Mouse (Mus musculus) midbrain, embryonic 11.5 days (tissue): ENCODE data around the gene Timp2. TPM values are rescaled to one million over a fixed set of nuclear protein-coding genes. Genes with fewer than 3 reads are reported as not detected.

ENCODE experiments used
- ATAC-seq: fragments of 200-750 bp; cut with Nextera tagmentation; 2 replicates; pipeline ENCODE4 v1.8.0; 2017; ENCODE audit warnings: moderate TSS enrichment, moderate library complexity; ENCODE audit not compliant: low FRiP score
- DNase-seq: peaks from one replicate; pipeline ENCODE4 v3.0.0; 2015; ENCODE audit warnings: low spot score; ENCODE audit errors: missing footprints
- H3K27ac ChIP-seq: fragments of 300-500 bp; sonication (generic); 2 replicates; pipeline ENCODE4 v1.5.1; 2014; ENCODE audit warnings: low read depth, low read length
- H3K27me3 ChIP-seq: fragments of 300-500 bp; sonication (generic); 2 replicates; pipeline ENCODE4 v1.6.1; 2014; ENCODE audit warnings: mild to moderate bottlenecking, low read length, moderate library complexity, mixed read lengths; ENCODE audit not compliant: control insufficient read depth, insufficient read depth
- H3K36me3 ChIP-seq: fragments of 300-500 bp; sonication (generic); 2 replicates; pipeline ENCODE4 v1.6.1; 2014; ENCODE audit warnings: mild to moderate bottlenecking, low read length, moderate library complexity, mixed read lengths; ENCODE audit not compliant: control insufficient read depth, insufficient read depth
- H3K4me1 ChIP-seq: fragments of 300-500 bp; sonication (generic); 2 replicates; pipeline ENCODE4 v1.6.1; 2014; ENCODE audit warnings: low read length; ENCODE audit not compliant: control insufficient read depth, insufficient read depth
- H3K4me2 ChIP-seq: fragments of 300-500 bp; sonication (generic); 2 replicates; pipeline ENCODE4 v1.6.1; 2014; ENCODE audit warnings: mild to moderate bottlenecking, moderate library complexity
- H3K4me3 ChIP-seq: fragments of 300-500 bp; sonication (generic); 2 replicates; pipeline ENCODE4 v1.5.1; 2014; ENCODE audit warnings: low read depth, low read length
- H3K9ac ChIP-seq: fragments of 300-500 bp; sonication (generic); 2 replicates; pipeline ENCODE4 v1.6.1; 2014; ENCODE audit warnings: low read length
- H3K9me3 ChIP-seq: fragments of 300-500 bp; sonication (generic); 2 replicates; pipeline ENCODE4 v1.6.1; 2016; ENCODE audit warnings: low read length; ENCODE audit not compliant: control insufficient read depth
- WGBS: fragments of 180-500 bp; shearing (Covaris S2); extraction: QIAGEN DNeasy Blood & Tissue Kit; methylation state at CpG from one replicate; pipeline ENCODE4 v1.1.7; 2014; 5-methylcytosine and 5-hydroxymethylcytosine counted together
- polyA plus RNA-seq: library from polyadenylated mRNA; unstranded; fragments of >200 nt; fragmentation: Nextera tagmentation; extraction: Ambion mirVana; gene quantifications from 2 replicates; pipeline ENCODE4 v1.2.1, GENCODE M21; 2014

Gene Timp2
- polyA plus RNA-seq, 1 experiment from 2014 or later, result 40.1 TPM

GRCm38 (mm10) chr11:118348419-118348818, 7.1 kb downstream of the Timp2 start:
- no peak overlapping the region for H3K27ac ChIP-seq
- H3K9ac ChIP-seq, result no peak overlapping the region
- no peaks in the 10 kb centered on the region for H3K9me3 ChIP-seq
- H3K4me2 ChIP-seq, result no peak overlapping the region
- DNase-seq (no peak), ATAC-seq (no peak)
- H3K36me3 ChIP-seq, result no peaks in the 10 kb centered on the region; the same call in 1 of the 2 replicates
- H3K27me3 ChIP-seq, result no peaks in the 10 kb centered on the region
- peaks cover 4% of the 10 kb centered on the region; the same call in 1 of the 2 replicates for H3K4me1 ChIP-seq
- no peak overlapping the region for H3K4me3 ChIP-seq
- WGBS, result 82% methylated on average over 3 of the region's 3 CpGs

- H3K4me1 ChIP-seq, result no peaks in the 10 kb centered on the region
- ATAC-seq (no peak), DNase-seq (no peak)
- no peak overlapping the region for H3K4me2 ChIP-seq
- no peak overlapping the region for H3K4me3 ChIP-seq
- no peak overlapping the region for H3K27ac ChIP-seq
- 92% methylated on average over 12 of the region's 12 CpGs for WGBS
- no peaks in the 10 kb centered on the region for H3K9me3 ChIP-seq
- no peak overlapping the region for H3K9ac ChIP-seq
- H3K27me3 ChIP-seq, result no peaks in the 10 kb centered on the region
- no peaks in the 10 kb centered on the region for H3K36me3 ChIP-seq
These were observed 7.6 kb downstream of the Timp2 start for GRCm38 (mm10) chr11:118347911-118348310.

- Histone ChIP-seq H3K9ac (no peak overlapping the region), H3K4me3 (no peak overlapping the region), H3K27ac (no peak overlapping the region), H3K4me2 (no peak overlapping the region), H3K36me3 (no peaks in the 10 kb centered on the region), H3K4me1 (peaks cover 3% of the 10 kb centered on the region), H3K9me3 (no peaks in the 10 kb centered on the region), H3K27me3 (no peaks in the 10 kb centered on the region)
- WGBS, result 99% methylated on average over 2 of the region's 2 CpGs
- DNase-seq (no peak), ATAC-seq (no peak)
These were observed 8.1 kb downstream of the Timp2 start for GRCm38 (mm10) chr11:118347391-118347790.

- WGBS, result 90% methylated on average over 8 of the region's 8 CpGs
- no peak for ATAC-seq
- Histone ChIP-seq H3K4me3 (no peak overlapping the region), H3K27ac (no peak overlapping the region), H3K4me2 (no peak overlapping the region), H3K9ac (no peak overlapping the region), H3K4me1 (peaks cover 11% of the 10 kb centered on the region), H3K27me3 (no peaks in the 10 kb centered on the region), H3K36me3 (no peaks in the 10 kb centered on the region), H3K9me3 (no peaks in the 10 kb centered on the region)
- no peak for DNase-seq
These were observed 9.0 kb downstream of the Timp2 start for GRCm38 (mm10) chr11:118346395-118347096.

GRCm38 (mm10) chr11:118345693-118346092, 9.8 kb downstream of the Timp2 start:
- DNase-seq, result no peak
- H3K27me3 ChIP-seq, result no peaks in the 10 kb centered on the region
- no peaks in the 10 kb centered on the region for H3K9me3 ChIP-seq
- WGBS, result 88% methylated on average over 4 of the region's 4 CpGs
- H3K9ac ChIP-seq, result no peak overlapping the region
- no peak overlapping the region for H3K27ac ChIP-seq
- peaks cover 11% of the 10 kb centered on the region for H3K4me1 ChIP-seq
- H3K4me3 ChIP-seq, result no peak overlapping the region
- no peak overlapping the region for H3K4me2 ChIP-seq
- H3K36me3 ChIP-seq, result no peaks in the 10 kb centered on the region
- ATAC-seq, result no peak

DNA sequence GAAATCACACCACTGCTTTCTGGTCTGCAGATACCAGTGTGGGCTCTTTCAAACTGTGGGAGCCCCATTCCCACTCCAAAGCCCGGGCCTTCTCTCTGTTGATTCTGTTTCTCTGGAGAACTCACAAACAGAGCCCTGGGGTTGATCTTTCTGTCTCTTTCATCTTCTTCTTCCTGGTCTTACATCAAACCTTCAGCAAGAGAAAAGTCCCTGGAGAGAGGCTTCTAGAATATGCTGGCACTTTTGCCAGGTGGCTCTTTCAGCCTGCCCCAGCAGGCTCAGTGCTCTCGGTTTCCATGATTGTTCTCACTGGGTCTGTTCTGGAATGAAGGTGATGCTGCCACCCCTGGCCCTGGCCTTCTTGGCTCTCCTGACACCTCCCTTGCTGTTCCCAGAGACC, 11.9 kb downstream of the Timp2 start:
- H3K36me3 ChIP-seq, result no peaks in the 10 kb centered on the region
- H3K4me2 ChIP-seq, result no peak overlapping the region
- H3K27ac ChIP-seq, result no peak overlapping the region
- no peaks in the 10 kb centered on the region for H3K27me3 ChIP-seq
- H3K9ac ChIP-seq, result no peak overlapping the region
- no peak overlapping the region for H3K4me3 ChIP-seq
- no peaks in the 10 kb centered on the region for H3K9me3 ChIP-seq
- WGBS, result 87% methylated on average over 2 of the region's 2 CpGs
- ATAC-seq, result no peak
- H3K4me1 ChIP-seq, result peaks cover 11% of the 10 kb centered on the region
- no peak for DNase-seq

GRCm38 (mm10) chr11:118342400-118342981, 13.0 kb downstream of the Timp2 start, which contains the start of gene Cep295nl:
Gene Cep295nl (minus strand): TSS chr11:118342500.
- H3K36me3 ChIP-seq, result no peaks in the 10 kb centered on the region
- no peak within 1 kb of the TSS for H3K9ac ChIP-seq
- ATAC-seq, result peak; percentile 59; the same call in 1 of the 2 replicates
- no peaks in the 10 kb centered on the region for H3K27me3 ChIP-seq
- H3K4me1 ChIP-seq, result peaks cover 11% of the 10 kb centered on the region
- no peak for DNase-seq
- H3K4me3 ChIP-seq, result no peak within 1 kb of the TSS
- no peak within 1 kb of the TSS for H3K4me2 ChIP-seq
- WGBS, result 27% methylated on average over 7 of the region's 7 CpGs
- no peaks in the 10 kb centered on the region for H3K9me3 ChIP-seq
- no peak within 1 kb of the TSS for H3K27ac ChIP-seq

GRCm38 (mm10) chr11:118337491-118338168, 17.9 kb downstream of the Timp2 start:
- ATAC-seq (no peak), DNase-seq (no peak)
- WGBS, result 83% methylated on average over 8 of the region's 8 CpGs
- no peak overlapping the region for H3K9ac ChIP-seq
- H3K27ac ChIP-seq, result no peak overlapping the region
- peaks cover 10% of the 10 kb centered on the region for H3K4me1 ChIP-seq
- H3K4me2 ChIP-seq, result no peak overlapping the region
- no peaks in the 10 kb centered on the region for H3K36me3 ChIP-seq
- H3K27me3 ChIP-seq, result no peaks in the 10 kb centered on the region
- H3K9me3 ChIP-seq, result no peaks in the 10 kb centered on the region
- no peak overlapping the region for H3K4me3 ChIP-seq

DNA sequence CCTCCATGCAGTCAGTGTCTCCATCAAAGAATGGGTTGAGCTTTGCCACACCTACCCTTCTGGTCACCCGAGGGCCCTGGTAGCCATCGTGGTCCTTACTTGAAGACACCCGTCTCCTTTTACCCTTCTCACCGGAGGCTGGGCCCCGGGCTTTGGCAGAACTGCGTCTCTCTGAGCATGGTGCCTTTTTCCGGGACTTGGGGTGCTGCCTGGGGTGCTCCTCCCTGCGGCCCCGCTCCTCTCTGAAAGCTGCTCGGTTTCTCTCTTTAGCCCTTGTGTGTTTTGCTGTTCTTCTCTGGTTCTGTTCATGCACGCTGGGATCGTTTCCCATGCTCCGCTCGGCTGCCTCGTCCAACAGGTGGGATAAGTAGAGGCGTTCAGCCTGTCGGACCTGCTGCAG, 22.1 kb downstream of the Timp2 start:
- H3K9me3 ChIP-seq, result no peaks in the 10 kb centered on the region
- no peak overlapping the region for H3K27ac ChIP-seq
- DNase-seq (peak; percentile 66), ATAC-seq (no peak)
- no peak overlapping the region for H3K4me2 ChIP-seq
- 94% methylated on average over 17 of the region's 17 CpGs for WGBS
- H3K9ac ChIP-seq, result no peak overlapping the region
- H3K36me3 ChIP-seq, result no peaks in the 10 kb centered on the region
- H3K4me1 ChIP-seq, result no peaks in the 10 kb centered on the region
- H3K27me3 ChIP-seq, result no peaks in the 10 kb centered on the region
- no peak overlapping the region for H3K4me3 ChIP-seq
